Mouse (Mus musculus): ENCODE measurements around the gene Pgs1.

DNA sequence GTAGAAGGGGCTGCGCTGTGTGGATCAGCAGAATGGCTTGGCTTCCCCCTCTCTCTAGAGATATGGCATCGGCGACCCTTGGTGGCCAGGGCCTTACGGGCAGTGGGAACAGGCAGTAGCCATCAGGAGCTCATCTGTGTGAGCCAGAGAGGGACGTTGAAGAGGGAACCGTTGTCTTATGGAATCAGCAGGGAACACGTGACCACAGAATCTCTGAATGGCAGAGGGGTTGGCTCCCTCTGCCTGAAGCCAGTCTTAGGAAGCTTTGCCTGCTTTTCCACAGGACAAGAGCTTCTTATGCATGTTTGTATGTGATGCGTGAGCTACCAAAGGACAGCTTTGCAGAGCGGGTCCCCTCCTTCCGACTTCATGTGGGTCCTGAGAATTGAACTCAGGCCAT, 72.8 kb downstream of the Pgs1 start:
- TF ChIP-seq TAL1 (IDR thresholded peaks at IDR 0.05; ENCODE audit: low read length) (no peak), GATA1 (IDR thresholded peaks at IDR 0.05; ENCODE audit: low read length) (no peak)

Measured in erythroblast, embryonic 14.5 days (primary cell).